Mouse (Mus musculus): ENCODE results near the gene Shq1.

- TF ChIP-seq CTCF (IDR thresholded peaks at IDR 0.05; ENCODE audit: borderline replicate concordance, insufficient read depth, low read length) (no peak), POLR2A (IDR thresholded peaks at IDR 0.05; ENCODE audit: low read depth, low read length) (no peak)
These were observed 48.0 kb downstream of the Shq1 start for GRCm38 (mm10) chr6:100622861-100623507.
